Mouse (Mus musculus): ENCODE data around the gene Lag3. TPM values are rescaled to one million over a fixed set of nuclear protein-coding genes. Genes with fewer than 3 reads are reported as not detected.

The Lag3 gene
- polyA plus RNA-seq, 1 experiment from 2014 or later: 1.4 TPM

GRCm38 (mm10) chr6:124883351-124883750, 28.2 kb downstream of the Lag3 start:
- no peaks in the 10 kb centered on the region for H3K36me3 ChIP-seq (ENCODE audit: control insufficient read depth, insufficient read depth, low read length)
- no peak overlapping the region for H3K27ac ChIP-seq (replicated peaks; ENCODE audit: low read depth, low read length)
- no peak overlapping the region for H3K4me3 ChIP-seq (ENCODE audit: low read depth, low read length)
- no peak overlapping the region for H3K4me2 ChIP-seq (ENCODE audit: low read depth, severe bottlenecking)
- H3K9me3 ChIP-seq (ENCODE audit: control insufficient read depth, low read length): no peaks in the 10 kb centered on the region
- 85% methylated on average over 10 of the region's 10 CpGs for WGBS
- no peaks in the 10 kb centered on the region for H3K4me1 ChIP-seq (ENCODE audit: control insufficient read depth, insufficient read depth, low read length)
- no peaks in the 10 kb centered on the region for H3K27me3 ChIP-seq (ENCODE audit: control insufficient read depth, insufficient read depth, low read length)
- ATAC-seq (ENCODE audit: insufficient number of reproducible peaks, low FRiP score, low TSS enrichment, low read depth): no peak
- no peak overlapping the region for H3K9ac ChIP-seq (ENCODE audit: low read length)
- DNase-seq (ENCODE audit: low spot score): no peak

- Histone ChIP-seq H3K4me2 (ENCODE audit: low read depth, severe bottlenecking) (no peak overlapping the region), H3K9ac (ENCODE audit: low read length) (no peak overlapping the region), H3K4me3 (ENCODE audit: low read depth, low read length) (no peak overlapping the region), H3K4me1 (ENCODE audit: control insufficient read depth, insufficient read depth, low read length) (no peaks in the 10 kb centered on the region), H3K27ac (replicated peaks; ENCODE audit: low read depth, low read length) (no peak overlapping the region), H3K9me3 (ENCODE audit: control insufficient read depth, low read length) (no peaks in the 10 kb centered on the region), H3K36me3 (ENCODE audit: control insufficient read depth, insufficient read depth, low read length) (no peaks in the 10 kb centered on the region), H3K27me3 (ENCODE audit: control insufficient read depth, insufficient read depth, low read length) (no peaks in the 10 kb centered on the region)
- WGBS: 92% methylated on average over 9 of the region's 9 CpGs
- ATAC-seq (ENCODE audit: insufficient number of reproducible peaks, low FRiP score, low TSS enrichment, low read depth) (no peak), DNase-seq (ENCODE audit: low spot score) (no peak)
Observed at GRCm38 (mm10) chr6:124881821-124882220, 29.7 kb downstream of the Lag3 start.

- no peak overlapping the region for H3K4me2 ChIP-seq (ENCODE audit: low read depth, severe bottlenecking)
- H3K36me3 ChIP-seq (ENCODE audit: control insufficient read depth, insufficient read depth, low read length): no peaks in the 10 kb centered on the region
- H3K27me3 ChIP-seq (ENCODE audit: control insufficient read depth, insufficient read depth, low read length): no peaks in the 10 kb centered on the region
- no peak overlapping the region for H3K27ac ChIP-seq (replicated peaks; ENCODE audit: low read depth, low read length)
- no peaks in the 10 kb centered on the region for H3K9me3 ChIP-seq (ENCODE audit: control insufficient read depth, low read length)
- no peak overlapping the region for H3K4me3 ChIP-seq (ENCODE audit: low read depth, low read length)
- H3K9ac ChIP-seq (ENCODE audit: low read length): no peak overlapping the region
- no peaks in the 10 kb centered on the region for H3K4me1 ChIP-seq (ENCODE audit: control insufficient read depth, insufficient read depth, low read length)
- WGBS: 59% methylated on average over 6 of the region's 6 CpGs
- DNase-seq (ENCODE audit: low spot score) (no peak), ATAC-seq (ENCODE audit: insufficient number of reproducible peaks, low FRiP score, low TSS enrichment, low read depth) (no peak)
Observed at GRCm38 (mm10) chr6:124879390-124879789, 32.1 kb downstream of the Lag3 start.

GRCm38 (mm10) chr6:124874348-124874747, 37.2 kb downstream of the Lag3 start:
- H3K9me3 ChIP-seq (ENCODE audit: control insufficient read depth, low read length): no peaks in the 10 kb centered on the region
- 60% methylated on average over 2 of the region's 3 CpGs for WGBS
- H3K4me3 ChIP-seq (ENCODE audit: low read depth, low read length): no peak overlapping the region
- no peaks in the 10 kb centered on the region for H3K27me3 ChIP-seq (ENCODE audit: control insufficient read depth, insufficient read depth, low read length)
- H3K36me3 ChIP-seq (ENCODE audit: control insufficient read depth, insufficient read depth, low read length): no peaks in the 10 kb centered on the region
- H3K4me1 ChIP-seq (ENCODE audit: control insufficient read depth, insufficient read depth, low read length): no peaks in the 10 kb centered on the region
- DNase-seq (ENCODE audit: low spot score): no peak
- no peak overlapping the region for H3K27ac ChIP-seq (replicated peaks; ENCODE audit: low read depth, low read length)
- ATAC-seq (ENCODE audit: insufficient number of reproducible peaks, low FRiP score, low TSS enrichment, low read depth): no peak
- H3K9ac ChIP-seq (ENCODE audit: low read length): no peak overlapping the region
- H3K4me2 ChIP-seq (ENCODE audit: low read depth, severe bottlenecking): no peak overlapping the region

GRCm38 (mm10) chr6:124866560-124866959, 44.9 kb downstream of the Lag3 start:
- Histone ChIP-seq H3K4me2 (ENCODE audit: low read depth, severe bottlenecking) (no peak overlapping the region), H3K4me1 (ENCODE audit: control insufficient read depth, insufficient read depth, low read length) (peaks cover 20% of the 10 kb centered on the region), H3K27me3 (ENCODE audit: control insufficient read depth, insufficient read depth, low read length) (peaks cover 4% of the 10 kb centered on the region; the same call in 1 of the 2 replicates), H3K36me3 (ENCODE audit: control insufficient read depth, insufficient read depth, low read length) (no peaks in the 10 kb centered on the region), H3K9ac (ENCODE audit: low read length) (peak overlapping the region; percentile 4; the same call in 1 of the 2 replicates), H3K27ac (replicated peaks; ENCODE audit: low read depth, low read length) (no peak overlapping the region), H3K4me3 (ENCODE audit: low read depth, low read length) (no peak overlapping the region), H3K9me3 (ENCODE audit: control insufficient read depth, low read length) (no peaks in the 10 kb centered on the region)
- WGBS: 49% methylated on average over 6 of the region's 7 CpGs
- ATAC-seq (ENCODE audit: insufficient number of reproducible peaks, low FRiP score, low TSS enrichment, low read depth): no peak
- DNase-seq (ENCODE audit: low spot score): no peak

GRCm38 (mm10) chr6:124865766-124866362, 45.6 kb downstream of the Lag3 start:
- no peaks in the 10 kb centered on the region for H3K36me3 ChIP-seq (ENCODE audit: control insufficient read depth, insufficient read depth, low read length)
- H3K9ac ChIP-seq (ENCODE audit: low read length): no peak overlapping the region
- H3K4me2 ChIP-seq (ENCODE audit: low read depth, severe bottlenecking): no peak overlapping the region
- H3K27ac ChIP-seq (replicated peaks; ENCODE audit: low read depth, low read length): peak overlapping the region; percentile 40; the same call in 1 of the 2 replicates
- H3K4me3 ChIP-seq (ENCODE audit: low read depth, low read length): no peak overlapping the region
- peaks cover 4% of the 10 kb centered on the region; the same call in 1 of the 2 replicates for H3K27me3 ChIP-seq (ENCODE audit: control insufficient read depth, insufficient read depth, low read length)
- H3K9me3 ChIP-seq (ENCODE audit: control insufficient read depth, low read length): no peaks in the 10 kb centered on the region
- DNase-seq (ENCODE audit: low spot score) (peak; percentile 51), ATAC-seq (ENCODE audit: insufficient number of reproducible peaks, low FRiP score, low TSS enrichment, low read depth) (no peak)
- peaks cover 24% of the 10 kb centered on the region for H3K4me1 ChIP-seq (ENCODE audit: control insufficient read depth, insufficient read depth, low read length)
- WGBS: 47% methylated on average over 17 of the region's 18 CpGs

- H3K4me1 ChIP-seq (ENCODE audit: control insufficient read depth, insufficient read depth, low read length): peaks cover 28% of the 10 kb centered on the region
- peak within 1 kb of the TSS; percentile 88 for H3K4me2 ChIP-seq (ENCODE audit: low read depth, severe bottlenecking)
- peak; percentile 80 for DNase-seq (ENCODE audit: low spot score)
- ATAC-seq (ENCODE audit: insufficient number of reproducible peaks, low FRiP score, low TSS enrichment, low read depth): peak; percentile 37
- no peaks in the 10 kb centered on the region for H3K36me3 ChIP-seq (ENCODE audit: control insufficient read depth, insufficient read depth, low read length)
- peak within 1 kb of the TSS; percentile 60 for H3K9ac ChIP-seq (ENCODE audit: low read length)
- WGBS: 1% methylated on average over 38 of the region's 43 CpGs
- 0 out of 2 replicates have a peak within 1 kb of the TSS, but pooled peaks have one; percentile 0 for H3K27ac ChIP-seq (replicated peaks; ENCODE audit: low read depth, low read length)
- no peaks in the 10 kb centered on the region for H3K9me3 ChIP-seq (ENCODE audit: control insufficient read depth, low read length)
- H3K27me3 ChIP-seq (ENCODE audit: control insufficient read depth, insufficient read depth, low read length): peaks cover 4% of the 10 kb centered on the region; the same call in 1 of the 2 replicates
- peak within 1 kb of the TSS; percentile 45 for H3K4me3 ChIP-seq (ENCODE audit: low read depth, low read length)
Observed at GRCm38 (mm10) chr6:124863658-124864298, 47.7 kb downstream of the Lag3 start, which contains the start of gene Gpr162. Gene Gpr162, minus strand, starts transcription at chr6:124863983.

- H3K9me3 ChIP-seq (ENCODE audit: control insufficient read depth, low read length): no peaks in the 10 kb centered on the region
- peak; percentile 14 for ATAC-seq (ENCODE audit: insufficient number of reproducible peaks, low FRiP score, low TSS enrichment, low read depth)
- peak overlapping the region; percentile 60 for H3K9ac ChIP-seq (ENCODE audit: low read length)
- 0% methylated on average over 9 of the region's 16 CpGs for WGBS
- peaks cover 4% of the 10 kb centered on the region; the same call in 1 of the 2 replicates for H3K27me3 ChIP-seq (ENCODE audit: control insufficient read depth, insufficient read depth, low read length)
- H3K4me2 ChIP-seq (ENCODE audit: low read depth, severe bottlenecking): peak overlapping the region; percentile 88
- no peak for DNase-seq (ENCODE audit: low spot score)
- H3K36me3 ChIP-seq (ENCODE audit: control insufficient read depth, insufficient read depth, low read length): no peaks in the 10 kb centered on the region
- no peak overlapping the region for H3K27ac ChIP-seq (replicated peaks; ENCODE audit: low read depth, low read length)
- H3K4me1 ChIP-seq (ENCODE audit: control insufficient read depth, insufficient read depth, low read length): peaks cover 34% of the 10 kb centered on the region
- peak overlapping the region; percentile 45 for H3K4me3 ChIP-seq (ENCODE audit: low read depth, low read length)
Observed at GRCm38 (mm10) chr6:124863125-124863657, 48.3 kb downstream of the Lag3 start.

All from limb, embryonic 11.5 days (tissue).